Mouse (Mus musculus) CH12.LX (cell line): ENCODE data around the gene Kcnk6. TPM values are rescaled to one million over a fixed set of nuclear protein-coding genes. Genes with fewer than 3 reads are reported as not detected.

Experiments used
- DNase-seq: peaks from one replicate; pipeline ENCODE4 v3.0.0-alpha.2; 2013; ENCODE audit errors: extremely low read depth
- H3K27ac ChIP-seq: 2 replicates; pipeline ENCODE4 v1.5.1; 2012; ENCODE audit warnings: low read depth, mild to moderate bottlenecking, control low read depth, moderate library complexity; ENCODE audit not compliant: insufficient read depth
- H3K27me3 ChIP-seq: replicated peaks from 2 replicates; pipeline ENCODE3; 2012; ENCODE audit warnings: inconsistent platforms
- H3K36me3 ChIP-seq, 2 experiments: replicated peaks in 1 of 2; 2 replicates each; pipeline versions ENCODE3 to v1.6.1; 2012; ENCODE audit warnings: inconsistent platforms in 1 of 2, low read length in 1 of 2, mild to moderate bottlenecking in 1 of 2, mixed read lengths in 1 of 2, moderate library complexity in 1 of 2; ENCODE audit not compliant: control insufficient read depth in 1 of 2, insufficient read depth in 1 of 2
- H3K4me1 ChIP-seq, 2 experiments: 2 replicates each; pipeline ENCODE4 v1.6.1; 2012; ENCODE audit warnings: inconsistent platforms in 1 of 2, moderate library complexity in 1 of 2; ENCODE audit not compliant: insufficient read depth in 2 of 2, control insufficient read depth in 1 of 2
- H3K4me2 ChIP-seq: 2 replicates; pipeline ENCODE4 v1.6.1; 2012; ENCODE audit warnings: low read depth, mild to moderate bottlenecking, control low read depth; ENCODE audit not compliant: poor library complexity, insufficient read depth, severe bottlenecking
- H3K4me3 ChIP-seq, 3 experiments: fragments of 150-350 bp in 1 of 3; sonication (generic) in 1 of 3; replicated peaks in 1 of 3; 2 replicates each; pipeline versions ENCODE3 to v1.5.1; 2011 to 2012; ENCODE audit warnings: low read depth in 2 of 3, low read length in 2 of 3, mild to moderate bottlenecking in 2 of 3, moderate library complexity in 2 of 3, control low read depth in 1 of 3, improper control_type of control experiment in 1 of 3, inconsistent platforms in 1 of 3, mixed read lengths in 1 of 3; ENCODE audit not compliant: poor library complexity in 1 of 3
- H3K79me2 ChIP-seq: replicated peaks from 2 replicates; pipeline ENCODE4 v1.6.1; 2012; ENCODE audit warnings: mild to moderate bottlenecking, moderate library complexity; ENCODE audit not compliant: control insufficient read depth, poor library complexity, insufficient read depth, severe bottlenecking; ENCODE audit errors: extremely low read depth
- H3K9ac ChIP-seq: 2 replicates; pipeline ENCODE4 v1.6.1; 2012; ENCODE audit warnings: low read depth, mild to moderate bottlenecking, control low read depth, moderate library complexity; ENCODE audit not compliant: insufficient read depth
- H3K9me3 ChIP-seq: replicated peaks from 2 replicates; pipeline ENCODE3; 2012; ENCODE audit warnings: low read length, inconsistent platforms, mixed read lengths
- CHD2 ChIP-seq: IDR thresholded peaks from 2 replicates; pipeline ENCODE4 v1.6.1; 2011; ENCODE audit warnings: low read length, improper control_type of control experiment
- CTCF ChIP-seq, 2 experiments: IDR thresholded peaks in 1 of 2; conservative IDR thresholded peaks in 1 of 2; 2 replicates each; pipeline ENCODE4 v1.5.1; 2011 to 2012; ENCODE audit warnings: low read depth in 2 of 2, low read length in 2 of 2, improper control_type of control experiment in 1 of 2, inconsistent platforms in 1 of 2, mild to moderate bottlenecking in 1 of 2, moderate library complexity in 1 of 2
- ETS1 ChIP-seq: conservative IDR thresholded peaks from 2 replicates; pipeline ENCODE4 v1.6.1; 2012; ENCODE audit warnings: low read depth, mild to moderate bottlenecking, inconsistent platforms, low read length, improper control_type of control experiment, moderate library complexity
- GABPA ChIP-seq: IDR thresholded peaks from 2 replicates; pipeline ENCODE4 v1.6.1; 2012; ENCODE audit warnings: low read depth, low read length, improper control_type of control experiment, inconsistent platforms; ENCODE audit not compliant: insufficient replicate concordance
- HCFC1 ChIP-seq: IDR thresholded peaks from 2 replicates; pipeline ENCODE4 v1.6.1; 2012; ENCODE audit warnings: low read depth, mild to moderate bottlenecking, inconsistent platforms, low read length, improper control_type of control experiment
- JUN ChIP-seq: IDR thresholded peaks from 2 replicates; pipeline ENCODE4 v1.6.1; 2011; ENCODE audit warnings: low read depth, mild to moderate bottlenecking, low read length, improper control_type of control experiment, moderate library complexity; ENCODE audit not compliant: insufficient read depth
- KAT2A ChIP-seq: IDR thresholded peaks from 2 replicates; pipeline ENCODE4 v1.6.1; 2012; ENCODE audit warnings: low read length, improper control_type of control experiment, inconsistent platforms; ENCODE audit not compliant: insufficient replicate concordance
- MAFK ChIP-seq: IDR thresholded peaks from 2 replicates; pipeline ENCODE4 v1.6.1; 2011; ENCODE audit warnings: low read length, improper control_type of control experiment; ENCODE audit not compliant: insufficient replicate concordance
- MEF2A ChIP-seq: IDR thresholded peaks from 2 replicates; pipeline ENCODE4 v1.6.1; 2014; ENCODE audit warnings: low read depth, mild to moderate bottlenecking, inconsistent platforms, low read length, improper control_type of control experiment, borderline replicate concordance
- MXI1 ChIP-seq: IDR thresholded peaks from 2 replicates; pipeline ENCODE4 v1.6.1; 2011; ENCODE audit warnings: mild to moderate bottlenecking, low read depth, low read length, improper control_type of control experiment
- MYC ChIP-seq: IDR thresholded peaks from 2 replicates; pipeline ENCODE4 v1.6.1; 2011; ENCODE audit warnings: low read depth, mild to moderate bottlenecking, improper control_type of control experiment, low read length
- RAD21 ChIP-seq: IDR thresholded peaks from 2 replicates; pipeline ENCODE4 v1.6.1; 2011; ENCODE audit warnings: low read depth, mild to moderate bottlenecking, low read length, improper control_type of control experiment, moderate library complexity
- RCOR1 ChIP-seq: conservative IDR thresholded peaks from 2 replicates; pipeline ENCODE4 v1.6.1; 2012; ENCODE audit warnings: low read depth, mild to moderate bottlenecking, inconsistent platforms, low read length, improper control_type of control experiment
- SIN3A ChIP-seq: IDR thresholded peaks from 2 replicates; pipeline ENCODE4 v1.6.1; 2012; ENCODE audit warnings: low read length, improper control_type of control experiment, inconsistent platforms
- SMC3 ChIP-seq: IDR thresholded peaks from 2 replicates; pipeline ENCODE4 v1.6.1; 2011; ENCODE audit warnings: low read depth, low read length, improper control_type of control experiment
- USF1 ChIP-seq: IDR thresholded peaks from 2 replicates; pipeline ENCODE4 v1.6.1; 2014; ENCODE audit warnings: low read depth, mild to moderate bottlenecking, inconsistent platforms, low read length, improper control_type of control experiment
- ZKSCAN1 ChIP-seq: IDR thresholded peaks from 2 replicates; pipeline ENCODE4 v1.6.1; 2012; ENCODE audit warnings: low read depth, inconsistent platforms, low read length, improper control_type of control experiment, borderline replicate concordance
- dilution Hi-C: fragments of 300-500 bp; cut with MboI; formaldehyde crosslinking; loops from 2 replicates; pipeline ENCODE4 v1.14.3; 2020; ENCODE audit warnings: low sequenced_read_pairs; ENCODE audit not compliant: extremely low pct_unique_long_range_greater_than_20kb, extremely low pct_ligation_motif_present
- in situ Hi-C: fragments of 300-500 bp; cut with MboI; formaldehyde crosslinking; loops from 3 replicates; pipeline ENCODE4 v1.14.3; 2019; ENCODE audit warnings: low sequenced_read_pairs, low pct_ligation_motif_present, low pct_unique_long_range_greater_than_20kb, mixed read lengths
- polyA plus RNA-seq: library from polyadenylated mRNA; unstranded; fragments of >175 nt; gene quantifications from 2 replicates; pipeline ENCODE4 v1.2.1, GENCODE M21; 2012; ENCODE audit warnings: low read depth; ENCODE audit not compliant: insufficient read length
- total RNA-seq, 2 experiments: library from RNA; depleted of rRNA; stranded (reverse); fragments of 300-350 nt in 1 of 2; fragments of >200 nt in 1 of 2; gene quantifications; 2 replicates each; pipeline ENCODE4 v1.2.3; 2012 to 2014

Gene Kcnk6
- total and polyA plus RNA-seq, 3 experiments, result 1.9 to 4.0 (median 2.2) TPM

- no peaks in the 10 kb centered on the region for H3K27me3 ChIP-seq
- H3K27ac ChIP-seq, result no peak overlapping the region
- in situ Hi-C loops (no loop called here), dilution Hi-C loops (no loop called here)
- TF ChIP-seq GABPA (no peak), ZKSCAN1 (no peak), KAT2A (no peak), JUN (no peak), SMC3 (peak; percentile 9; the same call in 1 of the 2 replicates), MAFK (no peak), CTCF (conservative IDR thresholded peaks at IDR 0.05 in 1 of 2, IDR thresholded peaks at IDR 0.05 in 1 of 2; ENCODE audit: low read depth in 2 of 2, low read length in 2 of 2) (peak; percentile 43 to 52; a peak in 3 of 4 replicates), HCFC1 (no peak), RCOR1 (no peak), RAD21 (peak; percentile 15), MYC (no peak)
- H3K9ac ChIP-seq, result no peak overlapping the region
- no peaks in the 10 kb centered on the region for H3K9me3 ChIP-seq
- no peak overlapping the region for H3K4me3 ChIP-seq
- no peaks in the 10 kb centered on the region for H3K36me3 ChIP-seq
- no peak overlapping the region for H3K4me2 ChIP-seq
- no peaks in the 10 kb centered on the region for H3K79me2 ChIP-seq
- no peak for DNase-seq
- H3K4me1 ChIP-seq, result peaks cover 6 to 17% of the 10 kb centered on the region in 2 experiments
These were observed 2.3 kb upstream of the Kcnk6 start for GRCm38 (mm10) chr7:29234661-29235060.

DNA sequence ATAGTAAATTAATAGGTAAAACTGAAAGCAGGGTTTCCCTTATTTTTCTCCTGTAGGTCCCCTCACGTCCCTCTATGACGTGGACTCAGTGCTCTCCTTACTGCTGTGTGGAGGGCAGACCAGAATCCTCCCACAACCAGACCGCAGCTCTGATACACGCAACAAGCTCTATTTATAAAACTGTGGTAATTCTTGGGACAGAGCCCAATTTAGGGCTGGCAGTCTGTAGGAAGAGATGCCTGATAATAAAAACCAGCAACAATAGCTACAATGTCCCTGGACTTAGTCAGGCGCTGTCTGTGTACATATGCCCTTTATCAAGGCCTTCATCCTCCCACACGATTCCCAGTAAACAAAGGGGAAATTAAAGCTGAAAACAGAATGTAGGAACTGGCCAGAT is 1.4 kb upstream of the Kcnk6 start:
- Histone ChIP-seq H3K4me1 (peaks cover 9 to 17% of the 10 kb centered on the region in 2 experiments), H3K9ac (no peak overlapping the region), H3K79me2 (no peaks in the 10 kb centered on the region), H3K4me3 (no peak overlapping the region), H3K36me3 (no peaks in the 10 kb centered on the region), H3K27me3 (no peaks in the 10 kb centered on the region), H3K9me3 (no peaks in the 10 kb centered on the region)
- in situ Hi-C loops (no loop called here), dilution Hi-C loops (no loop called here)
- TF ChIP-seq ETS1 (no peak), SIN3A (no peak), CHD2 (no peak), MAFK (no peak), RCOR1 (no peak), MYC (no peak), USF1 (no peak), MEF2A (no peak), CTCF (conservative IDR thresholded peaks at IDR 0.05 in 1 of 2, IDR thresholded peaks at IDR 0.05 in 1 of 2; ENCODE audit: low read depth in 2 of 2, low read length in 2 of 2) (no peak), MXI1 (no peak), RAD21 (no peak)
- TF ChIP-seq, all 38 proteins: peak for 0
- no peak overlapping the region for H3K27ac ChIP-seq
- DNase-seq, result no peak
- no peak overlapping the region for H3K4me2 ChIP-seq
